Comparison of ENCODE assay signal across 17 mouse cellular contexts in the genomic region with DNA sequence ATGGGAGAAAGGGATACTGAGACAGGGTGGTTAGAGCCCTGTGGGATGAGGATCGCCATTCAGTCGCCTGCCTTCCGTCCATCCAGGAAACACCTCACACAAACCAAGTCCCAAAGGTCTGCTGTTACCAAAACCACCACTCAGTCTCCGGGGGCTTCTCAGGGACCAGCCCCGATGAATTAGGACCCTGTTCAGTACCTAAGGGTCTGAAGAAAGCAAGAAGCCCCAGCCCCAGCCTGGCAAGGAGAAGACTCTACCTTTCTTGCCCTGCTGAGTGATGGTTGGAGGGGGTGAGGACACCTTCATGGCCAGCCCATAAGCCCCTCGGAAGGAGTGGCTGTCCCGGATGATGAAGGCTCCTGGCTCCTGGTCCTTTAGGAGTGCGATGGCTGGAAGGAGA.
A peak's percentile ranks its signal among the peaks of the same experiment; 100 is the strongest.
DNase-seq lines count a peak whose midpoint lies in the region; ATAC-seq and TF ChIP-seq lines count a peak whose summit lies in the region.
"Had no signal": no experiment of that assay in that cellular context is flagged by ENCODE, and none has a peak within 500 bp of the region (broad histone marks: within the 10 kb centered on the region; RNA-seq: fewer than 3 reads in every experiment).

No protein-coding gene starts in this region.

- H3K9ac ChIP-seq in heart, embryonic 11.5 days (ENCODE audit: low read depth, low read length), result no peak overlapping the region
- no peak overlapping the region for H3K9ac ChIP-seq in heart, embryonic 16.5 days (ENCODE audit: low read length)
- H3K9ac ChIP-seq: forebrain, postnatal 0 days; hindbrain, embryonic 13.5 days; intestine, embryonic 15.5 days; limb, embryonic 12.5 days; liver, embryonic 13.5 days; neural tube, embryonic 12.5 days had no signal

- 86% methylated on average over 8 of the region's 8 CpGs for WGBS in heart, embryonic 11.5 days (ENCODE audit: insufficient replicate concordance)
- WGBS in lung, adult 2 months, result 92% methylated on average over 8 of the region's 8 CpGs
- WGBS in heart, embryonic 16.5 days, result 88% methylated on average over 8 of the region's 8 CpGs

- no peaks in the 10 kb centered on the region for H3K9me3 ChIP-seq in heart, embryonic 11.5 days (replicated peaks; ENCODE audit: control insufficient read depth, low read length)
- H3K9me3 ChIP-seq in heart, embryonic 16.5 days (replicated peaks; ENCODE audit: control insufficient read depth, low read length), result no peaks in the 10 kb centered on the region
- H3K9me3 ChIP-seq: hindbrain, embryonic 13.5 days; intestine, embryonic 15.5 days; limb, embryonic 12.5 days; liver, embryonic 13.5 days; neural tube, embryonic 12.5 days had no signal

- no peak for DNase-seq in heart, adult 9 months (ENCODE audit: low spot score in 2 of 2)
- DNase-seq in lung, adult 2 months, result peak; percentile 3
- no peak for DNase-seq in lung, postnatal 36 days
- DNase-seq in gastrocnemius, postnatal 10 days, result peak; percentile 3
- no peak for DNase-seq in testis, postnatal 14 days (ENCODE audit: low spot score)
- DNase-seq: cerebellum, adult 9-11 months; forebrain, postnatal 0 days; layer of hippocampus, adult 9-11 months; liver, embryonic 13.5 days; thymus, postnatal 25 days had no signal

- no peak for TF ChIP-seq POLR2A in lung, adult 2 months (IDR thresholded peaks at IDR 0.05; ENCODE audit: borderline replicate concordance, extremely low read depth, low read depth, low read length)

- peaks cover 56% of the 10 kb centered on the region for H3K36me3 ChIP-seq in heart, embryonic 11.5 days (ENCODE audit: control insufficient read depth, insufficient read depth, low read length)
- H3K36me3 ChIP-seq in heart, embryonic 16.5 days (ENCODE audit: control insufficient read depth, insufficient read depth), result peaks cover 87% of the 10 kb centered on the region

- H3K4me3 ChIP-seq in heart, embryonic 11.5 days (ENCODE audit: low read depth, low read length), result no peak overlapping the region
- no peak overlapping the region for H3K4me3 ChIP-seq in lung, adult 2 months (replicated peaks; ENCODE audit: extremely low read depth, low read depth, low read length)
- no peak overlapping the region for H3K4me3 ChIP-seq in heart, embryonic 16.5 days (ENCODE audit: low read length)
- H3K4me3 ChIP-seq: hindbrain, embryonic 13.5 days; intestine, embryonic 15.5 days; limb, embryonic 12.5 days; liver, embryonic 13.5 days; neural tube, embryonic 12.5 days had no signal

- peak overlapping the region; percentile 51 for H3K27ac ChIP-seq in heart, embryonic 11.5 days (ENCODE audit: low read depth, low read length)
- peak overlapping the region; percentile 83 for H3K27ac ChIP-seq in heart, embryonic 16.5 days (ENCODE audit: low read length)
- H3K27ac ChIP-seq: hindbrain, embryonic 13.5 days; intestine, embryonic 15.5 days; kidney, postnatal 0 days; limb, embryonic 12.5 days; liver, embryonic 13.5 days; neural tube, embryonic 12.5 days had no signal

- peaks cover 34% of the 10 kb centered on the region for H3K4me1 ChIP-seq in heart, embryonic 11.5 days (ENCODE audit: control insufficient read depth, insufficient read depth, low read length)
- peaks cover 20% of the 10 kb centered on the region for H3K4me1 ChIP-seq in lung, adult 2 months (ENCODE audit: control insufficient read depth, insufficient read depth, low read length)
- H3K4me1 ChIP-seq in heart, embryonic 16.5 days (ENCODE audit: control insufficient read depth, insufficient read depth, low read length), result peaks cover 65% of the 10 kb centered on the region
- H3K4me1 ChIP-seq: intestine, embryonic 15.5 days; limb, embryonic 12.5 days; liver, embryonic 13.5 days; neural tube, embryonic 12.5 days had no signal

- H3K4me2 ChIP-seq in heart, embryonic 11.5 days, result no peak overlapping the region
- H3K4me2 ChIP-seq in heart, embryonic 16.5 days (ENCODE audit: low read depth, low read length), result no peak overlapping the region
- H3K4me2 ChIP-seq: hindbrain, embryonic 13.5 days; intestine, embryonic 15.5 days; limb, embryonic 12.5 days; liver, embryonic 13.5 days; neural tube, embryonic 12.5 days had no signal

- ATAC-seq in heart, embryonic 11.5 days (replicated peaks; ENCODE audit: insufficient number of reproducible peaks, low FRiP score, low TSS enrichment), result no peak
- ATAC-seq in heart, embryonic 16.5 days (replicated peaks; ENCODE audit: extremely low read depth, insufficient read depth, low FRiP score), result no peak
- ATAC-seq: forebrain, postnatal 0 days; intestine, embryonic 15.5 days had no signal

- no peaks in the 10 kb centered on the region for H3K27me3 ChIP-seq in heart, embryonic 11.5 days (ENCODE audit: control insufficient read depth, insufficient read depth, low read length)
- H3K27me3 ChIP-seq in heart, embryonic 16.5 days (ENCODE audit: control insufficient read depth, insufficient read depth, low read length), result no peaks in the 10 kb centered on the region
- H3K27me3 ChIP-seq: hindbrain, embryonic 13.5 days; intestine, embryonic 15.5 days; limb, embryonic 12.5 days; liver, embryonic 13.5 days; neural tube, embryonic 12.5 days had no signal

- TF ChIP-seq CTCF in lung, adult 2 months (IDR thresholded peaks at IDR 0.05; ENCODE audit: insufficient read depth, low read length), result no peak

Comparison
In these comparisons a context has a peak if more than half of its experiments do, and no peak if none do; other contexts are left out.
1. DNase-seq: peak in lung, adult 2 months (single experiment) and gastrocnemius, postnatal 10 days (single experiment); none in heart, adult 9 months (0 of 2), lung, postnatal 36 days (single experiment) and testis, postnatal 14 days (single experiment).